Mouse (Mus musculus) forebrain, embryonic 10.5 days (tissue): ENCODE measurements around the gene Farp1. TPM values are rescaled to one million over a fixed set of nuclear protein-coding genes. Genes with fewer than 3 reads are reported as not detected.

Source experiments
- DNase-seq: peaks from one replicate; pipeline ENCODE4 v3.0.0-alpha.2; 2017; ENCODE audit warnings: low spot score; ENCODE audit errors: extremely low spot score
- H3K27ac ChIP-seq: fragments of 300-500 bp; sonication (generic); 2 replicates; pipeline ENCODE4 v1.5.1; 2016; ENCODE audit warnings: mild to moderate bottlenecking
- H3K27me3 ChIP-seq: fragments of 300-500 bp; sonication (generic); 2 replicates; pipeline ENCODE4 v1.6.1; 2016; ENCODE audit warnings: mild to moderate bottlenecking; ENCODE audit not compliant: poor library complexity, severe bottlenecking
- H3K36me3 ChIP-seq: fragments of 300-500 bp; sonication (generic); replicated peaks from 2 replicates; pipeline ENCODE4 v1.6.1; 2016; ENCODE audit warnings: mild to moderate bottlenecking, moderate library complexity
- H3K4me1 ChIP-seq: fragments of 300-500 bp; sonication (generic); 2 replicates; pipeline ENCODE4 v1.6.1; 2016
- H3K4me3 ChIP-seq: fragments of 300-500 bp; sonication (generic); 2 replicates; pipeline ENCODE4 v1.5.1; 2016; ENCODE audit warnings: mild to moderate bottlenecking, moderate library complexity
- H3K9me3 ChIP-seq: fragments of 300-500 bp; sonication (generic); 2 replicates; pipeline ENCODE4 v1.6.1; 2016; ENCODE audit warnings: mild to moderate bottlenecking, moderate library complexity
- WGBS: fragments of 180-500 bp; shearing (Covaris S2); methylation state at CpG from one replicate; pipeline ENCODE4 v1.1.7; 2016; 5-methylcytosine and 5-hydroxymethylcytosine counted together
- polyA plus RNA-seq: library from polyadenylated mRNA; unstranded; fragments of >200 nt; fragmentation: Nextera tagmentation; extraction: Ambion mirVana; gene quantifications from 2 replicates; pipeline ENCODE4 v1.2.1, GENCODE M21; 2016

Gene Farp1
- polyA plus RNA-seq, 1 experiment from 2014 or later: 22.9 TPM

- Histone ChIP-seq H3K4me3 (no peak overlapping the region), H3K9me3 (no peaks in the 10 kb centered on the region), H3K27me3 (no peaks in the 10 kb centered on the region), H3K36me3 (0 out of 2 replicates have a peak, but pooled peaks cover 2% of the 10 kb centered on the region), H3K4me1 (peaks cover 14% of the 10 kb centered on the region), H3K27ac (no peak overlapping the region)
- WGBS: 96% methylated on average over 1 of the region's 1 CpGs
- DNase-seq: no peak
Observed at GRCm38 (mm10) chr14:121164866-121165265, 129.9 kb downstream of the Farp1 start.

GRCm38 (mm10) chr14:121165408-121166037, 130.5 kb downstream of the Farp1 start:
- Histone ChIP-seq H3K4me3 (no peak overlapping the region), H3K36me3 (0 out of 2 replicates have a peak, but pooled peaks cover 2% of the 10 kb centered on the region), H3K27ac (no peak overlapping the region), H3K27me3 (no peaks in the 10 kb centered on the region), H3K9me3 (no peaks in the 10 kb centered on the region), H3K4me1 (peaks cover 12% of the 10 kb centered on the region)
- DNase-seq: no peak
- 85% methylated on average over 6 of the region's 6 CpGs for WGBS

GRCm38 (mm10) chr14:121166038-121166436, 131.0 kb downstream of the Farp1 start:
- H3K9me3 ChIP-seq: no peaks in the 10 kb centered on the region
- peaks cover 12% of the 10 kb centered on the region for H3K4me1 ChIP-seq
- H3K27me3 ChIP-seq: no peaks in the 10 kb centered on the region
- H3K4me3 ChIP-seq: no peak overlapping the region
- 0 out of 2 replicates have a peak, but pooled peaks cover 2% of the 10 kb centered on the region for H3K36me3 ChIP-seq
- 87% methylated on average over 7 of the region's 7 CpGs for WGBS
- no peak for DNase-seq
- no peak overlapping the region for H3K27ac ChIP-seq

- WGBS: 81% methylated on average over 3 of the region's 3 CpGs
Observed at GRCm38 (mm10) chr14:121168716-121169115, 133.7 kb downstream of the Farp1 start.

GRCm38 (mm10) chr14:121170321-121170720, 135.3 kb downstream of the Farp1 start:
- H3K27ac ChIP-seq: no peak overlapping the region
- H3K4me3 ChIP-seq: no peak overlapping the region
- no peaks in the 10 kb centered on the region for H3K27me3 ChIP-seq
- peaks cover 29% of the 10 kb centered on the region for H3K4me1 ChIP-seq
- WGBS: 87% methylated on average over 9 of the region's 9 CpGs
- 0 out of 2 replicates have a peak, but pooled peaks cover 11% of the 10 kb centered on the region for H3K36me3 ChIP-seq
- no peaks in the 10 kb centered on the region for H3K9me3 ChIP-seq
- no peak for DNase-seq

More at GRCm38 (mm10) chr14:121168716-121169115, 133.7 kb downstream of the Farp1 start:
- no peak overlapping the region for H3K27ac ChIP-seq
- H3K4me1 ChIP-seq: peaks cover 34% of the 10 kb centered on the region
- no peak overlapping the region for H3K4me3 ChIP-seq
- no peaks in the 10 kb centered on the region for H3K27me3 ChIP-seq
- H3K36me3 ChIP-seq: 0 out of 2 replicates have a peak, but pooled peaks cover 7% of the 10 kb centered on the region
- no peaks in the 10 kb centered on the region for H3K9me3 ChIP-seq
- no peak for DNase-seq

GRCm38 (mm10) chr14:121172065-121173036, 137.4 kb downstream of the Farp1 start:
- H3K27me3 ChIP-seq: no peaks in the 10 kb centered on the region
- H3K4me3 ChIP-seq: no peak overlapping the region; the same call in 1 of the 2 replicates
- H3K9me3 ChIP-seq: no peaks in the 10 kb centered on the region
- H3K4me1 ChIP-seq: peaks cover 32% of the 10 kb centered on the region
- no peak for DNase-seq
- 0 out of 2 replicates have a peak, but pooled peaks cover 16% of the 10 kb centered on the region for H3K36me3 ChIP-seq
- WGBS: 65% methylated on average over 19 of the region's 19 CpGs
- peak overlapping the region; percentile 71 for H3K27ac ChIP-seq

GRCm38 (mm10) chr14:121175385-121175784, 140.4 kb downstream of the Farp1 start:
- peaks cover 16% of the 10 kb centered on the region; the same call in 1 of the 2 replicates for H3K36me3 ChIP-seq
- no peak for DNase-seq
- H3K4me1 ChIP-seq: peaks cover 35% of the 10 kb centered on the region
- WGBS: 89% methylated on average over 9 of the region's 9 CpGs
- no peaks in the 10 kb centered on the region for H3K27me3 ChIP-seq
- H3K9me3 ChIP-seq: no peaks in the 10 kb centered on the region
- no peak overlapping the region for H3K27ac ChIP-seq
- no peak overlapping the region for H3K4me3 ChIP-seq

- peaks cover 16% of the 10 kb centered on the region; the same call in 1 of the 2 replicates for H3K36me3 ChIP-seq
- WGBS: 87% methylated on average over 4 of the region's 4 CpGs
- no peaks in the 10 kb centered on the region for H3K9me3 ChIP-seq
- H3K27me3 ChIP-seq: no peaks in the 10 kb centered on the region
- H3K27ac ChIP-seq: 0 out of 2 replicates have a peak overlapping the region, but pooled peaks have one; percentile 22
- H3K4me3 ChIP-seq: no peak overlapping the region
- DNase-seq: no peak
- H3K4me1 ChIP-seq: peaks cover 35% of the 10 kb centered on the region
Observed at GRCm38 (mm10) chr14:121175861-121176260, 140.9 kb downstream of the Farp1 start.

GRCm38 (mm10) chr14:121177907-121178306, 142.9 kb downstream of the Farp1 start:
- no peaks in the 10 kb centered on the region for H3K9me3 ChIP-seq
- no peak overlapping the region for H3K4me3 ChIP-seq
- no peaks in the 10 kb centered on the region for H3K27me3 ChIP-seq
- peak overlapping the region; percentile 65 for H3K27ac ChIP-seq
- peaks cover 16% of the 10 kb centered on the region; the same call in 1 of the 2 replicates for H3K36me3 ChIP-seq
- peaks cover 24% of the 10 kb centered on the region for H3K4me1 ChIP-seq
- DNase-seq: no peak
- WGBS: 75% methylated on average over 6 of the region's 6 CpGs

- peaks cover 35% of the 10 kb centered on the region for H3K4me1 ChIP-seq
- DNase-seq: no peak
- H3K27ac ChIP-seq: no peak overlapping the region
- no peaks in the 10 kb centered on the region for H3K27me3 ChIP-seq
- WGBS: 90% methylated on average over 9 of the region's 9 CpGs
- H3K36me3 ChIP-seq: peaks cover 8% of the 10 kb centered on the region; the same call in 1 of the 2 replicates
- no peaks in the 10 kb centered on the region for H3K9me3 ChIP-seq
- no peak overlapping the region for H3K4me3 ChIP-seq
Observed at GRCm38 (mm10) chr14:121180611-121181010, 145.6 kb downstream of the Farp1 start.

GRCm38 (mm10) chr14:121181798-121182197, 146.8 kb downstream of the Farp1 start:
- WGBS: 85% methylated on average over 4 of the region's 4 CpGs
- Histone ChIP-seq H3K36me3 (peaks cover 6% of the 10 kb centered on the region), H3K27ac (no peak overlapping the region)

GRCm38 (mm10) chr14:121182967-121183366, 148.0 kb downstream of the Farp1 start:
- DNase-seq: no peak
- WGBS: 89% methylated on average over 8 of the region's 8 CpGs
- Histone ChIP-seq H3K27me3 (no peaks in the 10 kb centered on the region), H3K36me3 (peaks cover 18% of the 10 kb centered on the region), H3K4me3 (no peak overlapping the region), H3K27ac (0 out of 2 replicates have a peak overlapping the region, but pooled peaks have one; percentile 26), H3K4me1 (peaks cover 27% of the 10 kb centered on the region), H3K9me3 (no peaks in the 10 kb centered on the region)

More at GRCm38 (mm10) chr14:121181798-121182197, 146.8 kb downstream of the Farp1 start:
- no peaks in the 10 kb centered on the region for H3K9me3 ChIP-seq
- H3K4me3 ChIP-seq: no peak overlapping the region
- H3K4me1 ChIP-seq: peaks cover 35% of the 10 kb centered on the region
- DNase-seq: no peak
- no peaks in the 10 kb centered on the region for H3K27me3 ChIP-seq
